Mouse (Mus musculus): ENCODE measurements around the gene N4bp2l2. TPM values are rescaled to one million over a fixed set of nuclear protein-coding genes. Genes with fewer than 3 reads are reported as not detected.
"Not testable (repeated sequence)": the region's sequence is repeated elsewhere in the genome, so short reads cannot be mapped to it uniquely, and the experiment has no call there.

N4bp2l2 gene
- total and polyA plus RNA-seq, 3 experiments: 53.1 to 84.4 (median 80.0) TPM

DNA sequence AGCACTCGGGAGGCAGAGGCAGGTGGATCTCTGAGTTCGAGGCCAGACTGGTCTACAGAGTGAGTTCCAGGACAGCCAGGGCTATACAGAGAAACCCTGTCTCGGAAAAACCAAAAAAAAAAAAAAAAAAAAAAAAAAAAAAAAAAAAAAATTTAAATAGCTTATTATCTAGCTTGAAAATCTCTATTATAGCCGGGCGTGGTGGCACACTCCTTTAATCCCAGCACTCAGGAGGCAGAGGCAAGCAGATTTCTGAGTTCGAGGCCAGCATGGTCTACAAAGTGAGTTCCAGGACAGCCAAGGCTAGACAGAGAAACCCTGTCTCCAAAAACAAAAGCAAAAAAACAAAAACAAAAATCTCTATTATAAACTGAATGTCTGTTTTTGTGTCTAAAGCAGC, 6.6 kb downstream of the N4bp2l2 start:
- H3K9me3 ChIP-seq (replicated peaks; ENCODE audit: low read length); H3K27me3 ChIP-seq (replicated peaks); in situ Hi-C loops (cut with MboI; ENCODE audit: low pct_ligation_motif_present, low pct_unique_long_range_greater_than_20kb, low sequenced_read_pairs); DNase-seq (ENCODE audit: extremely low read depth); H3K9ac ChIP-seq (ENCODE audit: insufficient read depth, low read depth); H3K27ac ChIP-seq (ENCODE audit: insufficient read depth, low read depth); dilution Hi-C loops (cut with MboI; ENCODE audit: extremely low pct_ligation_motif_present, extremely low pct_unique_long_range_greater_than_20kb, low sequenced_read_pairs): not testable (repeated sequence)
- H3K4me3 ChIP-seq (replicated peaks in 1 of 3; ENCODE audit: low read depth in 2 of 3, low read length in 2 of 3, poor library complexity in 1 of 3): peak overlapping the region in 2 of 3 experiments; percentile 29 to 31
- peak; percentile 57; the same call in 1 of the 2 replicates for TF ChIP-seq ZNF384 (IDR thresholded peaks at IDR 0.05; ENCODE audit: low read depth, low read length)
- peaks cover 87% of the 10 kb centered on the region for H3K79me2 ChIP-seq (replicated peaks; ENCODE audit: control insufficient read depth, extremely low read depth, insufficient read depth, poor library complexity, severe bottlenecking)
- peak overlapping the region; percentile 64 for H3K4me2 ChIP-seq (ENCODE audit: insufficient read depth, low read depth, poor library complexity, severe bottlenecking)
- peaks cover 0 to 35% of the 10 kb centered on the region in 2 experiments; a peak in 2 of 4 replicates for H3K4me1 ChIP-seq (ENCODE audit: control insufficient read depth in 1 of 2, insufficient read depth in 2 of 2)
- H3K36me3 ChIP-seq (replicated peaks in 1 of 2; ENCODE audit: control insufficient read depth in 1 of 2, insufficient read depth in 1 of 2, low read length in 1 of 2): peaks cover 6 to 26% of the 10 kb centered on the region in 2 experiments

DNA sequence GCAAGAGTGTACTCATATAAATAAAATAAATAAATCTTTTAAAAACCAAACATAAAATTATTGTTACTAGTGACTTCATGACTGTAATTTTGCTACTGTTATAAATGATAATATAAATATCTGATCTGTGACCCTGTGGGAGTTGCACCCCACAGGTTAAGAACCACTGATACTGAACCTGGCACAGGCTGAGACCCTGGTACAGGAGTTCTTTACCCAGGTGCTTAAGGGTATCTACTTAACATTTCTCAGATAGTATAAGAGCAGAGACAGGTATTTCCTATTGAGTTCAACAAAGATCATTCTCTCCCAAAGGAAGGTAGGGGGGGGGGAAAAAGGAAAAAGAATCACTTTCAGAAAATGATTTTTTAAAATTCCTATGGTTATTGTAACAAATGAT, 11.4 kb downstream of the N4bp2l2 start:
- H3K9ac ChIP-seq (ENCODE audit: insufficient read depth, low read depth): no peak overlapping the region
- in situ Hi-C loops (cut with MboI; ENCODE audit: low pct_ligation_motif_present, low pct_unique_long_range_greater_than_20kb, low sequenced_read_pairs) (no loop called here), dilution Hi-C loops (cut with MboI; ENCODE audit: extremely low pct_ligation_motif_present, extremely low pct_unique_long_range_greater_than_20kb, low sequenced_read_pairs) (no loop called here)
- no peak for DNase-seq (ENCODE audit: extremely low read depth)
- H3K4me1 ChIP-seq (ENCODE audit: control insufficient read depth in 1 of 2, insufficient read depth in 2 of 2): peaks cover 0 to 35% of the 10 kb centered on the region in 2 experiments; a peak in 2 of 4 replicates
- H3K36me3 ChIP-seq (replicated peaks in 1 of 2; ENCODE audit: control insufficient read depth in 1 of 2, insufficient read depth in 1 of 2, low read length in 1 of 2): peaks cover 3 to 44% of the 10 kb centered on the region in 2 experiments
- H3K27ac ChIP-seq (ENCODE audit: insufficient read depth, low read depth): no peak overlapping the region
- no peaks in the 10 kb centered on the region for H3K9me3 ChIP-seq (replicated peaks; ENCODE audit: low read length)
- no peak overlapping the region for H3K4me2 ChIP-seq (ENCODE audit: insufficient read depth, low read depth, poor library complexity, severe bottlenecking)
- TF ChIP-seq TCF12 (IDR thresholded peaks at IDR 0.05; ENCODE audit: low read depth, low read length) (no peak), E2F4 (IDR thresholded peaks at IDR 0.05; ENCODE audit: insufficient replicate concordance, low read depth, low read length) (no peak), ZMIZ1 (IDR thresholded peaks at IDR 0.05; ENCODE audit: low read depth, low read length) (no peak), CHD1 (IDR thresholded peaks at IDR 0.05; ENCODE audit: low read depth, low read length) (no peak), JUN (IDR thresholded peaks at IDR 0.05; ENCODE audit: insufficient read depth, low read depth, low read length) (no peak), IRF4 (IDR thresholded peaks at IDR 0.05; ENCODE audit: low read depth, low read length) (no peak), ETS1 (conservative IDR thresholded peaks at IDR 0.05; ENCODE audit: low read depth, low read length) (no peak), RAD21 (IDR thresholded peaks at IDR 0.05; ENCODE audit: low read depth, low read length) (no peak), MAFK (IDR thresholded peaks at IDR 0.05; ENCODE audit: insufficient replicate concordance, low read length) (no peak), CTCF (conservative IDR thresholded peaks at IDR 0.05 in 1 of 2, IDR thresholded peaks at IDR 0.05 in 1 of 2; ENCODE audit: low read depth in 2 of 2, low read length in 2 of 2) (no peak), BHLHE40 (IDR thresholded peaks at IDR 0.05; ENCODE audit: low read depth, low read length) (no peak), UBTF (IDR thresholded peaks at IDR 0.05; ENCODE audit: low read depth, low read length) (no peak), MEF2A (IDR thresholded peaks at IDR 0.05; ENCODE audit: borderline replicate concordance, low read depth, low read length) (no peak), NELFE (IDR thresholded peaks at IDR 0.05; ENCODE audit: low read depth, low read length) (no peak), KAT2A (IDR thresholded peaks at IDR 0.05; ENCODE audit: insufficient replicate concordance, low read length) (no peak), MYC (IDR thresholded peaks at IDR 0.05; ENCODE audit: low read depth, low read length) (no peak), PAX5 (IDR thresholded peaks at IDR 0.05; ENCODE audit: low read length) (no peak)
- H3K27me3 ChIP-seq (replicated peaks): no peaks in the 10 kb centered on the region
- peaks cover 76% of the 10 kb centered on the region for H3K79me2 ChIP-seq (replicated peaks; ENCODE audit: control insufficient read depth, extremely low read depth, insufficient read depth, poor library complexity, severe bottlenecking)
- H3K4me3 ChIP-seq (replicated peaks in 1 of 3; ENCODE audit: low read depth in 2 of 3, low read length in 2 of 3, poor library complexity in 1 of 3): no peak overlapping the region
